15 mouse cellular contexts compared by ENCODE assay signal in the genomic region with DNA sequence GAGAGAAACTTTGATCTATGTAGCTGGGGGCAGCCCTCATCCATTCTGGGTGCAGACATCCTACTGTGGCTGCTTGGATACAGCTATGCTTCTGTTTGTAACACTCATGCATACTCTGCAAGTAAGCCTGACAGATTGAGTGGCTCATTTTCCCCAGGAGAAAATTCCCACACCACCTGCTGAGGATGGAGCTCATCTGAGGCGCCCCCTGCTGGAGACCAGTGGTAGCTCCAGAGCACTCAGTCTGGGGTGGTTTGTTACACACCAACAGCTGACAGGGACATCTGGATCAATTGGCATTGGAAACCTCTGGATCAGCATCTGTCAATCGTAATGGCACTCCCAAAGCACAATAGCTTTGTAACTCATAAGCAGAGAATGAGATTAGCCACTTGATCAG. TPM values are rescaled to one million over a fixed set of nuclear protein-coding genes. Genes with fewer than 3 reads are reported as not detected.
DNase-seq lines count a peak whose midpoint lies in the region; ATAC-seq and TF ChIP-seq lines count a peak whose summit lies in the region.
"Had no signal": no experiment of that assay in that cellular context is flagged by ENCODE, and none has a peak within 500 bp of the region (broad histone marks: within the 10 kb centered on the region; RNA-seq: fewer than 3 reads in every experiment).

No protein-coding gene starts in this region.

- H3K27ac ChIP-seq in kidney, adult 2 months (ENCODE audit: insufficient read depth, low read depth, low read length) = no peak overlapping the region

- TF ChIP-seq CTCF in kidney, adult 2 months (conservative IDR thresholded peaks at IDR 0.05; ENCODE audit: insufficient read depth, insufficient read length, low read depth, low read length) = peak; percentile 66

- no peaks in the 10 kb centered on the region for H3K36me3 ChIP-seq in kidney, adult 2 months (ENCODE audit: control insufficient read depth, insufficient read depth, low read length)
- H3K36me3 ChIP-seq: forebrain, embryonic 15.5 days; heart, embryonic 15.5 days; limb, embryonic 13.5 days; midbrain, embryonic 13.5 days had no signal

- ATAC-seq in erythroblast, adult 5-6 weeks (replicated peaks; ENCODE audit: low FRiP score, poor library complexity, severe bottlenecking) = peak; percentile 19; the same call in 1 of the 2 replicates
- ATAC-seq: forebrain, embryonic 15.5 days; midbrain, embryonic 13.5 days had no signal

- DNase-seq in kidney, adult 2 months = peak; percentile 35
- no peak for DNase-seq in kidney, adult 11 months
- DNase-seq in thymus, postnatal 4 days = peak; percentile 60
- no peak for DNase-seq in thymus, postnatal 25 days
- no peak for DNase-seq in adrenal gland, postnatal 36 days
- DNase-seq in embryo, embryonic 10 days (ENCODE audit: low spot score) = no peak
- DNase-seq in embryo, embryonic 11 days = no peak
- DNase-seq: cerebellum, adult 8-10 months had no signal

- peaks cover 20% of the 10 kb centered on the region; the same call in 1 of the 2 replicates for H3K4me1 ChIP-seq in kidney, adult 2 months (ENCODE audit: control insufficient read depth, insufficient read depth, low read length)

- WGBS in kidney, adult 2 months = 81% methylated on average over 2 of the region's 2 CpGs

- H3K4me3 ChIP-seq in kidney, adult 2 months (ENCODE audit: insufficient read depth, low read depth, low read length) = no peak overlapping the region
- H3K4me3 ChIP-seq: forebrain, embryonic 15.5 days; heart, embryonic 15.5 days; limb, embryonic 13.5 days; midbrain, embryonic 13.5 days had no signal

- H3K27me3 ChIP-seq in kidney, adult 2 months (replicated peaks; ENCODE audit: control insufficient read depth, insufficient read depth, low read length) = no peaks in the 10 kb centered on the region
- H3K27me3 ChIP-seq: forebrain, embryonic 15.5 days; heart, embryonic 15.5 days; limb, embryonic 13.5 days; midbrain, embryonic 13.5 days had no signal

- no peak for TF ChIP-seq POLR2A in kidney, adult 2 months (IDR thresholded peaks at IDR 0.05; ENCODE audit: low read depth, low read length)

RNA-seq across cellular contexts. Expression of a gene that starts 37.5 kb away (rescaled TPM):
- 0.11 TPM in 2 replicates for polyA plus RNA-seq in kidney, adult 2 months (2012; rRNA removed)
- total RNA-seq in erythroblast, adult 5-6 weeks (2015; ENCODE audit: low replicate concordance) = not detected in 2 replicates
- not detected in 2 replicates for total RNA-seq in erythroblast, adult 5-6 weeks (2017; ENCODE audit: low replicate concordance)
- not detected for total RNA-seq in adrenal gland, postnatal 36 days (2021)
- polyA plus RNA-seq: forebrain, embryonic 15.5 days; heart, embryonic 15.5 days; kidney, embryonic 14.5 days; limb, embryonic 13.5 days; midbrain, embryonic 13.5 days; stomach, embryonic 16.5 days had no signal

RNA-seq across cellular contexts. Expression of a gene that starts 38.9 kb away (rescaled TPM):
- 5.5 and 6.7 TPM in 2 replicates for polyA plus RNA-seq in kidney, adult 2 months (2012; rRNA removed)
- 10.9 and 13.1 TPM in 2 replicates for total RNA-seq in erythroblast, adult 5-6 weeks (2015; ENCODE audit: low replicate concordance)
- total RNA-seq in erythroblast, adult 5-6 weeks (2017; ENCODE audit: low replicate concordance) = 10.9 and 13.8 TPM in 2 replicates
- 10 to 100 TPM in 1 of 2 experiments, 1 to 10 TPM in 1; 8.7 to 13.7 TPM for total RNA-seq in adrenal gland, postnatal 36 days (2021)

RNA-seq across cellular contexts. Expression of a gene that starts 48.6 kb away (rescaled TPM):
- polyA plus RNA-seq in kidney, adult 2 months (2012; rRNA removed) = 258 and 302 TPM in 2 replicates
- total RNA-seq in erythroblast, adult 5-6 weeks (2015; ENCODE audit: low replicate concordance) = 17.7 and 26.8 TPM in 2 replicates
- total RNA-seq in erythroblast, adult 5-6 weeks (2017; ENCODE audit: low replicate concordance) = 9.1 and 10.2 TPM in 2 replicates
- 10 to 100 TPM; 49.9 to 64.4 TPM for total RNA-seq in adrenal gland, postnatal 36 days (2021)

RNA-seq across cellular contexts. Expression of a gene that starts 48.8 kb away (rescaled TPM):
- polyA plus RNA-seq in kidney, adult 2 months (2012; rRNA removed) = 36.2 and 44.5 TPM in 2 replicates
- 8.6 and 23.2 TPM in 2 replicates for total RNA-seq in erythroblast, adult 5-6 weeks (2015; ENCODE audit: low replicate concordance)
- 8.6 and 15.5 TPM in 2 replicates for total RNA-seq in erythroblast, adult 5-6 weeks (2017; ENCODE audit: low replicate concordance)
- total RNA-seq in adrenal gland, postnatal 36 days (2021) = 1 to 10 TPM; 6.0 to 6.8 TPM

Comparison
In these comparisons a context has a peak if more than half of its experiments do, and no peak if none do; other contexts are left out.
1. DNase-seq: peak in kidney, adult 2 months (single experiment) and thymus, postnatal 4 days (single experiment); none in kidney, adult 11 months (single experiment), thymus, postnatal 25 days (single experiment), adrenal gland, postnatal 36 days (0 of 2), embryo, embryonic 10 days (single experiment) and embryo, embryonic 11 days (single experiment).